ENCODE assay signal across 24 mouse cellular contexts in genomic region chr5:125085097-125085617, GRCm38 (mm10).
A peak's percentile ranks its signal among the peaks of the same experiment; 100 is the strongest.
DNase-seq lines count a peak whose midpoint lies in the region; ATAC-seq lines count a peak whose summit lies in the region.
"Had no signal": no experiment of that assay in that cellular context is flagged by ENCODE, and none has a peak within 500 bp of the region (broad histone marks: within the 10 kb centered on the region; RNA-seq: fewer than 3 reads in every experiment).

No protein-coding gene starts in this region.

- peak overlapping the region; percentile 14; the same call in 1 of the 2 replicates for H3K27ac ChIP-seq in forebrain, embryonic 14.5 days (ENCODE audit: low read depth, low read length)
- no peak overlapping the region for H3K27ac ChIP-seq in forebrain, embryonic 11.5 days (ENCODE audit: low read depth, low read length)
- 0 out of 2 replicates have a peak overlapping the region, but pooled peaks have one; percentile 5 for H3K27ac ChIP-seq in midbrain, embryonic 14.5 days (replicated peaks; ENCODE audit: low read depth, low read length)
- H3K27ac ChIP-seq in midbrain, embryonic 15.5 days: no peak overlapping the region
- H3K27ac ChIP-seq in intestine, embryonic 16.5 days (ENCODE audit: low read length): no peak overlapping the region
- H3K27ac ChIP-seq in neural tube, embryonic 15.5 days (replicated peaks): peak overlapping the region; percentile 58
- H3K27ac ChIP-seq: embryonic facial prominence, embryonic 15.5 days; forebrain, embryonic 10.5 days; gastrocnemius, adult 2 months; heart, embryonic 13.5 days; hindbrain, embryonic 12.5 days; hindbrain, postnatal 0 days had no signal

- peaks cover 94% of the 10 kb centered on the region for H3K36me3 ChIP-seq in forebrain, embryonic 14.5 days (ENCODE audit: control insufficient read depth, insufficient read depth, low read length)
- H3K36me3 ChIP-seq in forebrain, embryonic 11.5 days (ENCODE audit: control insufficient read depth, insufficient read depth, low read length): peaks cover 13% of the 10 kb centered on the region
- H3K36me3 ChIP-seq in midbrain, embryonic 14.5 days (ENCODE audit: control insufficient read depth, insufficient read depth, low read length): peaks cover 85% of the 10 kb centered on the region
- H3K36me3 ChIP-seq in midbrain, embryonic 15.5 days (replicated peaks): peaks cover 34% of the 10 kb centered on the region
- peaks cover 48% of the 10 kb centered on the region for H3K36me3 ChIP-seq in intestine, embryonic 16.5 days (ENCODE audit: control insufficient read depth, insufficient read depth, low read length)
- peaks cover 84% of the 10 kb centered on the region for H3K36me3 ChIP-seq in neural tube, embryonic 15.5 days

- H3K9ac ChIP-seq in forebrain, embryonic 14.5 days (ENCODE audit: low read length): no peak overlapping the region
- no peak overlapping the region for H3K9ac ChIP-seq in forebrain, embryonic 11.5 days (ENCODE audit: low read length)
- no peak overlapping the region for H3K9ac ChIP-seq in midbrain, embryonic 14.5 days (replicated peaks; ENCODE audit: low read length)
- no peak overlapping the region for H3K9ac ChIP-seq in midbrain, embryonic 15.5 days
- H3K9ac ChIP-seq in intestine, embryonic 16.5 days (ENCODE audit: low read depth, low read length): no peak overlapping the region
- no peak overlapping the region for H3K9ac ChIP-seq in neural tube, embryonic 15.5 days (replicated peaks)
- H3K9ac ChIP-seq: embryonic facial prominence, embryonic 15.5 days; heart, embryonic 13.5 days; hindbrain, embryonic 12.5 days had no signal

- 73% methylated on average over 8 of the region's 8 CpGs for WGBS in forebrain, embryonic 14.5 days
- 77% methylated on average over 8 of the region's 8 CpGs for WGBS in forebrain, embryonic 11.5 days
- 69% methylated on average over 8 of the region's 8 CpGs for WGBS in midbrain, embryonic 14.5 days
- WGBS in midbrain, embryonic 15.5 days: 68% methylated on average over 8 of the region's 8 CpGs
- WGBS in intestine, embryonic 16.5 days: 42% methylated on average over 8 of the region's 8 CpGs
- WGBS in neural tube, embryonic 15.5 days: 20% methylated on average over 8 of the region's 8 CpGs

- ATAC-seq in forebrain, embryonic 14.5 days: no peak
- ATAC-seq in forebrain, embryonic 11.5 days (replicated peaks; ENCODE audit: low FRiP score): no peak
- no peak for ATAC-seq in midbrain, embryonic 14.5 days (ENCODE audit: low FRiP score, low TSS enrichment)
- ATAC-seq in midbrain, embryonic 15.5 days (replicated peaks): no peak
- peak; percentile 45 for ATAC-seq in intestine, embryonic 16.5 days
- ATAC-seq in neural tube, embryonic 15.5 days (ENCODE audit: low FRiP score): no peak
- ATAC-seq: hindbrain, postnatal 0 days had no signal

- H3K9me3 ChIP-seq in forebrain, embryonic 14.5 days (replicated peaks; ENCODE audit: control insufficient read depth, low read length): 0 out of 2 replicates have a peak, but pooled peaks cover 3% of the 10 kb centered on the region
- H3K9me3 ChIP-seq in forebrain, embryonic 11.5 days (ENCODE audit: control insufficient read depth, low read length): peaks cover 4% of the 10 kb centered on the region; the same call in 1 of the 2 replicates
- 0 out of 2 replicates have a peak, but pooled peaks cover 6% of the 10 kb centered on the region for H3K9me3 ChIP-seq in midbrain, embryonic 14.5 days (ENCODE audit: control insufficient read depth, low read length)
- no peaks in the 10 kb centered on the region for H3K9me3 ChIP-seq in midbrain, embryonic 15.5 days
- H3K9me3 ChIP-seq in intestine, embryonic 16.5 days (ENCODE audit: control insufficient read depth, low read length): peaks cover 5% of the 10 kb centered on the region
- no peaks in the 10 kb centered on the region for H3K9me3 ChIP-seq in neural tube, embryonic 15.5 days (replicated peaks)

- no peak overlapping the region for H3K4me3 ChIP-seq in forebrain, embryonic 14.5 days (ENCODE audit: low read depth, low read length)
- no peak overlapping the region for H3K4me3 ChIP-seq in forebrain, embryonic 11.5 days (ENCODE audit: low read depth, low read length)
- H3K4me3 ChIP-seq in midbrain, embryonic 14.5 days (replicated peaks; ENCODE audit: low read depth, low read length): no peak overlapping the region
- H3K4me3 ChIP-seq in midbrain, embryonic 15.5 days: no peak overlapping the region
- H3K4me3 ChIP-seq in intestine, embryonic 16.5 days (ENCODE audit: low read length): no peak overlapping the region
- no peak overlapping the region for H3K4me3 ChIP-seq in neural tube, embryonic 15.5 days (replicated peaks)
- H3K4me3 ChIP-seq: embryonic facial prominence, embryonic 15.5 days; erythroblast, embryonic 14.5 days; forebrain, embryonic 10.5 days; gastrocnemius, adult 2 months; heart, embryonic 13.5 days; hindbrain, embryonic 12.5 days had no signal

- DNase-seq in forebrain, embryonic 14.5 days (ENCODE audit: low spot score): no peak
- no peak for DNase-seq in forebrain, embryonic 11.5 days (ENCODE audit: low spot score)
- DNase-seq in midbrain, embryonic 14.5 days: no peak
- no peak for DNase-seq in adrenal gland, postnatal 4 days (ENCODE audit: low spot score in 2 of 2)
- no peak for DNase-seq in right cerebral cortex, postnatal 25 days
- DNase-seq: adrenal gland, adult 8-10 months; adrenal gland, postnatal 36 days; cerebellum, adult 11 months; cerebellum, adult 8-10 months; cerebellum, postnatal 14 days; embryo, embryonic 11 days; gastrocnemius, adult 2 months; gastrocnemius, postnatal 25 days; heart, postnatal 36 days had no signal

- H3K4me2 ChIP-seq in forebrain, embryonic 14.5 days (ENCODE audit: low read length): no peak overlapping the region
- no peak overlapping the region for H3K4me2 ChIP-seq in forebrain, embryonic 11.5 days (ENCODE audit: low read depth, low read length, severe bottlenecking)
- H3K4me2 ChIP-seq in midbrain, embryonic 14.5 days (ENCODE audit: low read length): no peak overlapping the region
- H3K4me2 ChIP-seq in midbrain, embryonic 15.5 days: no peak overlapping the region
- no peak overlapping the region for H3K4me2 ChIP-seq in intestine, embryonic 16.5 days (ENCODE audit: low read depth, low read length)
- H3K4me2 ChIP-seq in neural tube, embryonic 15.5 days: no peak overlapping the region
- H3K4me2 ChIP-seq: embryonic facial prominence, embryonic 15.5 days; heart, embryonic 13.5 days; hindbrain, embryonic 12.5 days had no signal

- H3K4me1 ChIP-seq in forebrain, embryonic 14.5 days (ENCODE audit: control insufficient read depth, insufficient read depth, low read length): peaks cover 9% of the 10 kb centered on the region
- no peaks in the 10 kb centered on the region for H3K4me1 ChIP-seq in forebrain, embryonic 11.5 days (replicated peaks; ENCODE audit: control insufficient read depth, insufficient read depth, low read length)
- H3K4me1 ChIP-seq in midbrain, embryonic 14.5 days (ENCODE audit: control insufficient read depth, insufficient read depth, low read length): no peaks in the 10 kb centered on the region
- H3K4me1 ChIP-seq in midbrain, embryonic 15.5 days: peaks cover 15% of the 10 kb centered on the region
- peaks cover 28% of the 10 kb centered on the region for H3K4me1 ChIP-seq in intestine, embryonic 16.5 days (ENCODE audit: control insufficient read depth, insufficient read depth, low read length)
- H3K4me1 ChIP-seq in neural tube, embryonic 15.5 days: peaks cover 34% of the 10 kb centered on the region

- H3K27me3 ChIP-seq in forebrain, embryonic 14.5 days (replicated peaks; ENCODE audit: control insufficient read depth, insufficient read depth, low read length): no peaks in the 10 kb centered on the region
- no peaks in the 10 kb centered on the region for H3K27me3 ChIP-seq in forebrain, embryonic 11.5 days (ENCODE audit: control insufficient read depth, insufficient read depth, low read length)
- no peaks in the 10 kb centered on the region for H3K27me3 ChIP-seq in midbrain, embryonic 14.5 days (ENCODE audit: control insufficient read depth, insufficient read depth, low read length)
- H3K27me3 ChIP-seq in midbrain, embryonic 15.5 days (replicated peaks): no peaks in the 10 kb centered on the region
- no peaks in the 10 kb centered on the region for H3K27me3 ChIP-seq in intestine, embryonic 16.5 days (replicated peaks; ENCODE audit: control insufficient read depth, insufficient read depth, low read length)
- no peaks in the 10 kb centered on the region for H3K27me3 ChIP-seq in neural tube, embryonic 15.5 days (replicated peaks)
- H3K27me3 ChIP-seq: CH12.LX; embryonic facial prominence, embryonic 15.5 days; heart, embryonic 13.5 days; hindbrain, embryonic 12.5 days had no signal

Comparison
In these comparisons a context has a peak if more than half of its experiments do, and no peak if none do; other contexts are left out.
1. H3K27ac ChIP-seq: peak in forebrain, embryonic 14.5 days (single experiment), midbrain, embryonic 14.5 days (single experiment) and neural tube, embryonic 15.5 days (single experiment); none in forebrain, embryonic 11.5 days (single experiment), midbrain, embryonic 15.5 days (single experiment) and intestine, embryonic 16.5 days (single experiment).